Mouse (Mus musculus): ENCODE measurements around the gene Slc6a9.

The Slc6a9 gene

DNA sequence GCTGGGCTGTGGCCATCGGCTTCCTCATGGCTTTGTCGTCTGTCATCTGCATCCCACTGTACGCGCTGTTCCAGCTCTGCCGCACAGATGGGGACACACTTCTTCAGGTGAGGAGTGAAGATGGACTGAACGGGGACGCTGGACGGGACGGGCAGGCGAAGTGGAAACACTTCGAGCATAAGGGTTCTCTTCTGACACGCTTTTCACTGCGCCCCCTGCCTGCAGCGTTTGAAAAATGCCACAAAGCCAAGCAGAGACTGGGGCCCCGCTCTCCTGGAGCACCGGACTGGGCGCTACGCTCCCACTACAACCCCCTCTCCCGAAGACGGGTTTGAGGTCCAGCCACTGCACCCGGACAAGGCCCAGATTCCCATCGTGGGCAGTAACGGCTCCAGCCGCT lies 33.5 kb downstream of the Slc6a9 start:
- in situ Hi-C loops (cut with MboI; ENCODE audit: unreplicated experiment in 2 of 2) = no loop called here

DNA sequence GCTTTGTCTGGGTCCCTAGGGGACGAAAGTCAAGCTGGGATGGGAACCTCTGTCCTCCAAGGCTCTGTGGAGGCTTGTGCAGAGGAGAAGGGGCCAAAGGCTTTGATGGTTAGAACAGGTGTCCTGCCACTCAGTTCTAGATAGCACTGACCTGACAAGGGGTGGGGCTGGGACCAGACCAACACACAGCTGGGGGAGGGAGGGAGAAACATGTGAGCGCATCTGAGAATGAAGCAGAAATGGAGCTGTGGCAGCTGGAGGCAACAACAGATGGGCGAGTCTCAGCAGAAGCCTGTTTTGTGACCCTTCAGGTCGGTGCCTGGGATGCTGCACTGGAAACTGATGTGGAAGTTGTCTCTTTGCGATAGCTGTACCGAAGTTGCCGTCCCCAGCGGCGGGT lies 35.0 kb downstream of the Slc6a9 start:
- in situ Hi-C loops (cut with MboI; ENCODE audit: unreplicated experiment in 2 of 2) = no loop called here

DNA sequence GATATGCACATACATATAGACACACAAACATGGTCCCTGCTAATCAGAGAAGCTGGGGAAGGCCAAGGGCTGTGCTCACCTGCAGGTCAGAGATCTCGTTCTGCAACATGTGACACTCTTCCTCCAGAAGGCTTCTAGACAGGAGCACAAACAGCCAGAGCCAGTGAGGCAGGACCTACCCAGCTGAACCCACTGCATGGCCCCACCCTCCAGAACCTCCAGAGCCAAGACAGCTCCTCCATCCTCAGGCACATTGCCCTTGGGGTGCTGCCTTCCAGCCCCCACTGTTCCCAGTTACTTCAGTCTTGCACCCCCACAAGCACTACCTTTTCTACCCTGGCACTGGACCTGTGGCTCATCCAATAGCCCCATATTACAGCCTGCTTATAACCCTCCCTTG lies 36.1 kb downstream of the Slc6a9 start:
- in situ Hi-C loops (cut with MboI; ENCODE audit: unreplicated experiment in 2 of 2) = no loop called here

DNA sequence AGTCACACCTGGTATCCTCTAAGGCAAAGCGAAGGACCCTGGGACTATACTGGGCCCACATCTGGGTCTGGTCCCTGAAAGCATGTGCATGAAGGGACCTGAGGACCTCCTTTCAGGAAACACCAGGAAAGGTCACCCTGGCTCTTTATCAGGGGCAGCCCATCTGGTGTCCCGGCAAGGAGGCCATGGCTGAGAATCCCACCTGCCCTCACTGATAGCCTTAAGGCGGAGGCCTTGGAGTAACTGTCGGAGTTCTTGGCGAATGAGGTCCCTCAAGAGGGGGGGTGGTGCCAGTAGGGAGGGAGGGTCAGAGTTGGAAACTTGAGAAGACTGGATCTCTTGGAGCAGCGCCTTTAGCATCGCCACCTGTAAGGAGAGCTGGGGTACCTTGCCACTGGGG lies 37.5 kb downstream of the Slc6a9 start:
- in situ Hi-C loops (cut with MboI; ENCODE audit: unreplicated experiment in 2 of 2) = no loop called here

DNA sequence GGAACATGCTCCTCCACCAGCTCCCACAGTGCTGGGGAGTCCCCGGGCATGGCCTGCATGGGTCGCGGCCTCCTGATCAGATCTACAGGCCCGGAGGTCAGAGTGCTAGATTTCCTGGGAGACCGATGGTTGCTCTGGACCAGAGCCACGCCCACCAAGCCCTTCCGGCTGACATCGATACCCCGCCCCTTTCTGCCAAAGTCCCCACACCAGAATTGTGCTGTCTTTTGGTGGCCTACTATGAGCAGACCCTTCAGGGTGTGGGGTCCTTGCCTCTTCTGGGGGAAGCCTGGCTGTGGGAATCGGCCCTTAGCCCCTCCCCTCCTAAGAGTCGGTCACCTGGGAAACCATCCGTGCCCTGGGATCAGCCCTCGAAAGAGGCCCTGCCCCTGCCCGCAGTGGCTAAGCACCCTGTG lies 38.2 kb downstream of the Slc6a9 start, which contains the start of gene Ccdc24:
Ccdc24 (minus strand) TSS at position 87 of the 416 bp plus-strand sequence.
- in situ Hi-C loops (cut with MboI; ENCODE audit: unreplicated experiment in 2 of 2) = no loop called here

DNA sequence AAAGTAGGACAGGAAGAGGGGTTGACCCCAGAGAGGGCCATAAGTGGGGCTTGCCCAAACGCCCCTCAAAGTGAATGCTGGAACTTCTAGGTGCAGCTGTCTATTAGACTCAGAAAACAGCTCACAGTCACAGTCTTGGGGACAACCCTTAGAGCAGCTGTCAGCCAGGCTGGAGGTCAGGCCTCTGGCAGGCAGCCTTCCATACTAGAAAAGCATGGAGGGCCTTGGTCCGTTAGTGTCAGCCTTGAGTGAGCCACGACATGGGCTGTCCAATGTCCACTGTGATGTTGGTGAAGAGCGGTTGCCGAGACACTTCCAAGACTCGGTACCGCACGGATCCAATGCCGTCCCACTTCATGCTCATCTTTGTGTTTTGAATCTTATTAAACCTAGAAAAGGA lies 39.3 kb downstream of the Slc6a9 start:
- in situ Hi-C loops (cut with MboI; ENCODE audit: unreplicated experiment in 2 of 2) = no loop called here

DNA sequence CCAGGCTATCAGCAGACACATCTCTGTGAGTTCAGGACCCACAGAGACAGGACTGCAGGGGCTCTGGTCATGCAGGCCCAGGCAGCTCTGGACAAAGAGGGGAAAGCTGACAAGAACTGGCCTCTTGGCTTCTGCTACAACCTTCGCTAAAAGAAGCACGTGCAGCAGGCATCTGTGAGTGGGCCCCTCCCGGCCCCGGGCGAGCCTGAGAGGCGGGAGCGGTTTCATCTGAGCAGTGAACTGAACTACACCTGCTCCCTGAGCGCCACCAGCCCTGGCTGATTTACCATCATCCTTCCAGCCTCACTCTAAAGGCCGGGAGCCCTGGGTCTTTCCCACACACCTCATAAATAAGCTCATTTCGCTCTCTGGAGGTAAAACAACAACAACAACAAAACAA lies 44.0 kb downstream of the Slc6a9 start:
- in situ Hi-C loops (cut with MboI; ENCODE audit: unreplicated experiment in 2 of 2) = no loop called here

DNA sequence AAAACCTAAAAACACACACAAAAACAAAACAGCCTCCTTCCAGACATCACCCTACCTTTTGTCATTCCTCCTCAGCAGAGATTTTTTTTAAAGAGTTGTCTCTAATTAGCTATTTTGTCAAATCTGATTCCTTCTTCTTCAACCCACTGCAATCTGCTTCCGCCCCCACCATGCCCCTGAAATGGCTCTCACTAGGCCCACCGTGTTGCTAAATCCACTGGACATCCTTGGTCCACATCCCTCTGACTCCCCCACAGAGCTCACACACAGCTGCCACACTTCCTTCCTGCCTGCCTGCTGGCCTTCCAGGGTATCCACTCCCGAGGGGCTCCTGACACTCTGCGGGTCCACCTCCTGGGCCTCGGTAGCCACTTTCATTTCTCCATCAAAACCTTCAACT lies 44.4 kb downstream of the Slc6a9 start:
- in situ Hi-C loops (cut with MboI; ENCODE audit: unreplicated experiment in 2 of 2) = no loop called here

DNA sequence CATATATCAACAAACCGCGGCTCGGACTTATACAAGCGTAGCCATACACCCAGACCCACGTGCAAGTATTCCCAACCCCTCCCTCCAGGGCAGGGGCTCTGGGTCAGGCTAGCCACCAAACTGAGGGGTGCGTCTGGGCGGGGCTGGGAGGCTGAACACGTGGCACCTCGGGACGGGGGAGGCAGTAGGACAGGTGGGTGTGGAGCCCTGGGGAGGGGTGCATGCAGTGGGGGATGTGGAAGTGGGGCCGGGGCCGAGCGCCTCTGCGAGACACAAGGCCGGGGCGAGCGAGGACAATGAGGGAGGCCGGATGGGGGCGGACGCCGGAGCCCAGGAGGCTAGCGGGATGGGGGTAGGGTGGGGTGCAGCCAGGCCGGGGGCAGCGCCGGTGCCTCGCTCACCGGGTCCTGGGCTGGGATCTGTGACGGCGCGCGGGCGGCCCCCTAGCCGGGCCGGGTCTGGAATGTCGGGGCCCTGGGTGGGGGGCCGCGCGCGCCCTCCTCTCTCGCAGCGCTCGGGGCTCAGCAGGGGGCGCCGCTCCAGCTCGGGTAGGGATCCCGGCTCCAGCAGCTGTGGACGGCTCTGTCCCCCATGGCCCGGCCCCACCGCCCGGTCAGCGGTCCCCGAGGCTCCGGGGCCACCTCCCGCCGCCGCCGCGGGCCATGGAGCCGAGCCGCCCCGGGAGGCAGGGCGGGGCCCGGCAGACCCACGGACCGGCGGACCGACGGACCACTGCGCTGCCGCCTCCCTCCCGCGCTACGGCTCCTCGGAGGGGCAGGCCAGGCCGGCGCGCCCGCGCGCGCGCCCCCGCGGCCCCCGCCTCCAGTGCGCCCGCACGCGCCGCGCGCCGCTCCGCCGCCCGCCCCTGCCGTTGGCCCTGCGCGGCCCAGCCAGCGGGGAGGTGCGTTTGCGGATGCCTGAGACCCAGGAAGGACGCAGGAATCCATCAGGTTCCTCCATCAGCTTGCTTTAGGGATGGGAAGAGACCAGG lies 48.7 kb downstream of the Slc6a9 start, which contains the start of gene B4galt2:
B4galt2 (minus strand) TSS at position 787 of the 991 bp plus-strand sequence.
- in situ Hi-C loops (cut with MboI; ENCODE audit: unreplicated experiment in 2 of 2) = no loop called here

DNA sequence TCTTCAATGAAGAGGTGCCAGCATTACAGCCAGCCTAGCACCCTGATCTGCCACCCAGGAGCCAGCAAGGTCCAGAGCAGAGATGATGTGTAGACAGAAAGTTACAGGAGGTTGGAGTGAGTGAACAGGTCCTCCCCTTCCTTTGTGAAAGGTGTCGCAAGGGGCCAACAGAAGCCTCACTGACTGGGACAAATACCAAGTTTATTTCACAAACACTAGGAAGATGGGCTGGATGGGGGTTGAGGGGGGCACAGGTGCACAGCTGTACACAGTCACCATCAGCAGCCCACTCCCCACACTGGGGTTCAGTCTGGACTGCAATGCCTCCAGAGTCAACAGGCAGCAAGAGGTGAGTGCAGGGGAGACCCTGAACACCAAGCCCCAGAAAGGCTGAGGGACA lies 49.8 kb downstream of the Slc6a9 start:
- in situ Hi-C loops (cut with MboI; ENCODE audit: unreplicated experiment in 2 of 2) = no loop called here

DNA sequence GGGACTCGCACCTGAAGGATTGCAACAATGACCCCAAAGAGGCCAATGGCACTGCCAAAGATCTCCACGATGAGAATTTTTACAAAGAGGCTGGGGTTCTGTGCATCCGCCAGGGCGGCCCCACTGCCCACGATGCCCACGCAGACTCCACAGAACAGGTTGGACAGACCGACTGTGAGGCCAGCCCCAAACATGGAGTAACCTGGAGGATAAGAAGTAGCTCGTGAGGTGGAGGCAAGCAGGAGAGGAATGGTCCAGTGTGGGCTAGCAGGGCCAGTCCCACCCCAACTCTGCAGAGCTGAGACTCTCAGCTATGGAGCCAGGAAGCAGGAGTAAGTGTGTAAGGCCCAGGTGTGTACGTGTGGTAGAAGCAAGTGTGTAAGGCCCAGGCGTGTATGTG lies 50.8 kb downstream of the Slc6a9 start:
- in situ Hi-C loops (cut with MboI; ENCODE audit: unreplicated experiment in 2 of 2) = loop anchor here in 1 of 2 experiments (5.0 kb wide), 1 partner anchor 42 kb away; the partner anchor contains the start of gene Artn

DNA sequence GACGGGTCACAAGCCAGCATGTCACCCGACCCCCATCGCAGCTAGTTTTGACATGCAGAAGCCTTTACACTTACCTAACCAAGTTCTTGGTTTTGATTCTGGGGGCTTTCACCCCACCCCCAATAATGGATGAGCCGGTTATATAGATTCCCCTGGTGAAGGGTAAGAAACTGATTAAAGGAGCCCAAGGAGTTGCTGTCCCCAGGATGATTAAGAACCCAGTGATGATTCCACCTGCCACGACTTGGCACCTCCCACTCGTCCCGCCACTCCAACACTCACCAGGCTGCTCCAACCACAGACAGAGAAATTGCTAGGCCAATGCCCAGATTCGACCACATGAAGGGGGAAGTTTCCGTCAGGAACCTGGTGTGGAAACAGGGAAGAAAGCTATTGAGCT lies 51.7 kb downstream of the Slc6a9 start:
- in situ Hi-C loops (cut with MboI; ENCODE audit: unreplicated experiment in 2 of 2) = loop anchor here in 1 of 2 experiments (5.0 kb wide), 1 partner anchor 41 kb away; the partner anchor contains the start of gene Artn

DNA sequence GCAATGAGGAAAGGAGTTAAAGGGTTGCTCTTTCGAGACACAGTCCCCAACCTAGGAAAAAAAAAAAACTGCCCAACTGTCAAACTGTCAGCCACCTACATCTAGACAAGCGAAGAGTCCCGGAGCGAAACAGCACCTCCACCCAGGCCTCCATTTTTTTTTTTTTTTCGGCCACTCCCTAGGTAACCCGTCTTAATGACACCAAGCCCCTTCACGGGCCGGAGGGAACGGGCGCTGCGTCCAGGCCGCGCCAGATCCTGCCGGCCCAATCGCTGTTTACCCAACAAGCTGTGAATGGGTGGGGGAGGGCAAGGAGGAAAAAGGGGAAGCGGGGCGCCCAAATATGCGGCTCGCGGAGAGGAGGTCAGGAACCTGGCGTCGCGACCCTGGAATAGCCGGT lies 52.3 kb downstream of the Slc6a9 start:
- in situ Hi-C loops (cut with MboI; ENCODE audit: unreplicated experiment in 2 of 2) = loop anchor here in 1 of 2 experiments (5.0 kb wide), 1 partner anchor 41 kb away; the partner anchor contains the start of gene Artn

DNA sequence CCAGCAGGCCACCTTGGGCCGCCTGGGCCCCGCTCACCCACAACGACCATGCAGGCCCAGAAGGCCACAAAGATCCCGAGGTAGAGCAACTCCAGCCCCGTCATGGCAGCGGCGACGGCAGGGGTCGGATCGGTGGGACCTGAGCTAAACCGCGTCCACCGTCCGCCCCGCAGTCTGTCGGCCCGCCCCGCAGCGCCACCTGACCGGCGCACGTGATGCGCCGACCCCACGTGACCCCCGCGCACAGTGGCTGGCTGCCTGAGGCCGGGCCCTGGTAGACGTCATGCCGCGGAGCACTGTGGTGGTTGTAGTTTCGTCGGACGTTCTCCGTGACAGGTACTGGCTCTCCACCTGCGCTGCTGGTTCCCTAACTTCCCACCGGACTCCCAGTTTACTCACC lies 52.8 kb downstream of the Slc6a9 start, which contains the start of gene Atp6v0b:
Atp6v0b (minus strand) TSS at position 201 of the 400 bp plus-strand sequence.
- in situ Hi-C loops (cut with MboI; ENCODE audit: unreplicated experiment in 2 of 2) = loop anchor here in 1 of 2 experiments (5.0 kb wide), 1 partner anchor 40 kb away; the partner anchor contains the start of gene Artn

DNA sequence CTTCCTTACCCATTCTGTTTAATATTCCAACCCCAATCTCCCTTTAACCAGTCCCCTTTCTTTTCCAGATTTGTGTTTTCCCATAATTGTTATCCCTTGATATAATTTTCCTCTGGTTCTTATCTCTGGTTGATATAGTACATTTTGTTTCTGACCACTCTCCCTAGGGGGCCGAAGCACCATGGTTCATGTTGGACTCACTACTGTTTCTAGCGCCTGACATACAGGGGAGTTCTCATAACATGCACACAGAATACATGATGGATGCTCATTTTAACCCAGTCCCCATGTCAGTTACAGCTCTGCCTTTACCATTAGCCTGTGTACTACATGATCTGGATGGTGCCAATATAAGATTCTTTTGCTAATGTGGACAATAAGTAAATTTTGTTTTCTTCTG lies 53.6 kb downstream of the Slc6a9 start:
- in situ Hi-C loops (cut with MboI; ENCODE audit: unreplicated experiment in 2 of 2) = loop anchor here in 1 of 2 experiments (5.0 kb wide), 1 partner anchor 39 kb away; the partner anchor contains the start of gene Artn

DNA sequence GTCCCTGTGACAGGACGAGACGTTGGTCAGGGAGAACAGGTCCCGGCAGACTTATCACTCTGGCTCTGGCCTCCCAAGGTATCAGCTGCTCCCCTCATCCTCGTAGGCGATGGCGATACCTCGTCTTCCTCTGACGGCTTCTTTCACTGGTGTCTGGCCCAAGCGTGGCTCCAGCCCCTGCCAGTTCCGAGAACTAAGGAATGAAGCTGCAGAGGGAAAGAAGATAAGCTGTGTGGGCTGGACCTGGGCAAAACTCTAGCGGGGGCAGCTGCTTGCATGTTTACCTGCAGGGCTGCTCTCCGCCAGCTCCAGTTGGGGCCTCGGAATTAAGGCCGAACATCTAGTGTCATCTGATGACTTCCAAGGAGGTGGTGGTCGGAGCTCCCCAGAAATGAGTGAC lies 55.2 kb downstream of the Slc6a9 start:
- in situ Hi-C loops (cut with MboI; ENCODE audit: unreplicated experiment in 2 of 2) = loop anchor here in 1 of 2 experiments (5.0 kb wide), 1 partner anchor 38 kb away; the partner anchor contains the start of gene Artn

DNA sequence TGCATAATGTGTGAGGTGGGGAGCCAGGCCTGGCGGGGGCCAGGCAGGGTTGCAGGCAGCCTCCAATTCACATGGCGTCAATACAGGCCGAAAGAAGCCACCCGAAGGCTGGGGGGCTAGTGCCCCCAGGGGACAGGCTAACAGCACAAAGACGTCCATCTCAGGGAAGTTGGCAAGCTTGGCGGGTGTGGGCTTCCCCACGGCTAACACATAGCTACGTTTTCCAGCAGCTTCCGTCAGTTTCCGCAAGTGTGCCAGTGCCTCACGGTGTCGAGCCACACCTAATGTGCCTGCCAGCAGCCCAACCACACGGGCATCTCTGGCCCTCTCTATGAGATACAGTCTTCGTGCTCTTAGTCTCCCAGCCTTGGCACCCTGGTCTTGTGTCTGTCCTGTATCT lies 55.7 kb downstream of the Slc6a9 start:
- in situ Hi-C loops (cut with MboI; ENCODE audit: unreplicated experiment in 2 of 2) = no loop called here

DNA sequence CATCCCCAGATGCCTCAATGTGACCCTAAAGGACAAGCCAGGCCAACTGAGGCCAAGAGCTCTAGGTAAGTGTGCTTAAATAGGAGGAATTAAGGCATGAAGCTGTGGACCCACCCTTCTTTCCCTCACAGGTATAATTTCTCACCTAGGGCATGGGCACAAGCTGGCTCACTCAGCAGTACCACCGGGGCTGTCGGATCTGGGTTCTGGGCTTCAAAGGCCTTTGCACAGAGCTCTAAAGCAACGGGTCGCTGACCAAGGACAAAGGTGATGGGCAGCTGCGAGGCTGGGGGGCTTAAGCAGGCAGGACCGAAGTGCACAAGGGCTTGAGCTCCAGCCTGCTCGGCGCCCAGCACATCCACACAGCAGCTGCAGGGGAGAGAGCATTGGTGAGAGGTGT lies 56.4 kb downstream of the Slc6a9 start:
- in situ Hi-C loops (cut with MboI; ENCODE audit: unreplicated experiment in 2 of 2) = no loop called here

DNA sequence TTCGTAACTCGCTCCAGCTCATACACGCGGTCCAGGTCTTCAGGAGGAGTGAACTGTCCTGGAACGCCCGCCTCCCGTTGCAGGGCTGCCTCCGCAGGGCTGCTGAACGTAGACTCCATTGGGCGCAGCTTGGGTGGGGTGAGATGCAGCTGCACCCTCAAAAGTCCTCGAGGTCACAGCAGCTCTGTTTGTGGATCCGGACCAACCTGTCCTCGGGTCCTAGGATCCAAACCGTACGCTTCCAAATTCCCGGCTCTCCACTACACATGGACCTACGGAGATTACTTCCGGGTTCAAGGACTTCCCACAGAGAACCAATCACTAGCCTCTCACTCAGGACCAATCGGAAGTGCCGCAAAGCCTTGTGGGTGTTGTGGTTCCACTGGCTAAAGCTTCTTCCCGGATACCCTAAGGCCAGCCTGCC lies 57.4 kb downstream of the Slc6a9 start, which contains the start of gene Dph2:
Dph2 (minus strand) TSS at position 295 of the 424 bp plus-strand sequence.
- in situ Hi-C loops (cut with MboI; ENCODE audit: unreplicated experiment in 2 of 2) = no loop called here

DNA sequence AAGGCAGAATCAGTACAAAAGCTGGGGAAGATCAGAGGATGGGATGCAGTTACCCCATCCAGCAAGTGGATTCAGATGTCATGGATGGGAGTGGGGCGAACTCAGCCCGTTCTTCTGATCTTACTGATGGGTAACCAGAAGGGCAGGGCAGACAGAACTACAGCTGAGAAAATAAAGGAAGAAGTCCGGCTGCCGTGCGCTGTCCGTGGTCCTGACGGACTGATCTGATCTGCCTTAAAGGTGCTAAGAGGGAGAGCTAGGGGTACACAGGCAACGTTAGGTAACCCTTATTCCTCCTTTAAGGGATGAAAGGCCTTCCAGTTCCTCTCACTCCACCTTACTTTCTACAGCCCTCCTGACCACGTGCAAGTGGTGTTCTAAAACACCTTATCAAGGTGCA lies 59.1 kb downstream of the Slc6a9 start:
- in situ Hi-C loops (cut with MboI; ENCODE audit: unreplicated experiment in 2 of 2) = no loop called here

DNA sequence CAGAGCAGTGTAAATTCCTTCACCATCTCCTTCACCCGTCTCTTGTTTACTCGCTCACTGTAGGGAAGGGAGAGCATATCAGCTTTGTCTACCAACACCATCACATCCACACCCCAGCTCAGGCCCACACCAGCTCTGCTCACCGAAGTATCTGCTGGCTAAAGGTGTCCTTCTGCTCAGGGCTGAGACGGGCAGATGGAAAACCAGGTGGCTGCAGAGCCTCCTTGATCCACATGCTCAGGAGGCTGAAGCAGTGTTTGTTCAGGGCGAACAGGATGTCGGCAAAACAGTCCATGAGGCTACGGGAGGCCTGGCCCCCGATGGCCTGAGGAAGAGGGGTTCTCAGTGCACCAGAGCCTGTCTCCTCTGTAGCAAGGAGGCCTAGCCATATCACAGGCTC lies 60.3 kb downstream of the Slc6a9 start:
- in situ Hi-C loops (cut with MboI; ENCODE audit: unreplicated experiment in 2 of 2) = no loop called here

Measured in v-Abl transformed pro-B cells (cell line).